Mouse (Mus musculus): ENCODE data around the gene Bcas1.

- no peak for TF ChIP-seq POLR2A (IDR thresholded peaks at IDR 0.05; ENCODE audit: extremely low read depth, insufficient read depth, low read length)
- no peak for TF ChIP-seq CTCF (IDR thresholded peaks at IDR 0.05; ENCODE audit: extremely low read depth, insufficient read depth, low read length)
Observed at GRCm38 (mm10) chr2:170469616-170470308, 42.1 kb upstream of the Bcas1 start.

All from cortical plate, adult 2 months (tissue).